Mouse (Mus musculus) hindbrain, embryonic 10.5 days (tissue): Measurements from ENCODE around the gene Tnnt1. TPM values are rescaled to one million over a fixed set of nuclear protein-coding genes. Genes with fewer than 3 reads are reported as not detected.
"Not testable (repeated sequence)": the region's sequence is repeated elsewhere in the genome, so short reads cannot be mapped to it uniquely, and the experiment has no call there.

Source experiments
- DNase-seq: peaks from one replicate; pipeline ENCODE4 v3.0.0-alpha.2; 2017; ENCODE audit warnings: low spot score
- H3K27ac ChIP-seq: fragments of 300-500 bp; sonication (generic); 2 replicates; pipeline ENCODE4 v1.5.1; 2016; ENCODE audit warnings: mild to moderate bottlenecking, moderate library complexity
- H3K27me3 ChIP-seq: fragments of 300-500 bp; sonication (generic); 2 replicates; pipeline ENCODE4 v1.6.1; 2016; ENCODE audit warnings: mild to moderate bottlenecking; ENCODE audit not compliant: poor library complexity, insufficient read depth, severe bottlenecking
- H3K36me3 ChIP-seq: fragments of 300-500 bp; sonication (generic); 2 replicates; pipeline ENCODE4 v1.6.1; 2016; ENCODE audit warnings: mild to moderate bottlenecking, moderate library complexity
- H3K4me1 ChIP-seq: fragments of 300-500 bp; sonication (generic); replicated peaks from 2 replicates; pipeline ENCODE4 v1.6.1; 2016; ENCODE audit warnings: mild to moderate bottlenecking
- H3K4me3 ChIP-seq: fragments of 300-500 bp; sonication (generic); 2 replicates; pipeline ENCODE4 v1.5.1; 2016; ENCODE audit warnings: mild to moderate bottlenecking, moderate library complexity
- H3K9me3 ChIP-seq: fragments of 300-500 bp; sonication (generic); 2 replicates; pipeline ENCODE4 v1.6.1; 2016; ENCODE audit warnings: mild to moderate bottlenecking, moderate library complexity
- WGBS: fragments of 180-500 bp; shearing (Covaris S2); methylation state at CpG from one replicate; pipeline ENCODE4 v1.1.7; 2016; 5-methylcytosine and 5-hydroxymethylcytosine counted together
- polyA plus RNA-seq: library from polyadenylated mRNA; unstranded; fragments of >200 nt; fragmentation: Nextera tagmentation; extraction: Ambion mirVana; gene quantifications from 2 replicates; pipeline ENCODE4 v1.2.1, GENCODE M21; 2016

Gene Tnnt1
- polyA plus RNA-seq, 1 experiment from 2014 or later: 6.2 TPM

GRCm38 (mm10) chr7:4532005-4532729 is 16.0 kb upstream of the Tnnt1 start, which contains the start of gene Dnaaf3:
Dnaaf3 (minus strand) TSS chr7:4532453.
- Histone ChIP-seq H3K9me3 (no peaks in the 10 kb centered on the region), H3K27me3 (peaks cover 36% of the 10 kb centered on the region), H3K4me1 (peaks cover 23% of the 10 kb centered on the region), H3K36me3 (no peaks in the 10 kb centered on the region), H3K4me3 (peak within 1 kb of the TSS; percentile 59), H3K27ac (peak within 1 kb of the TSS; percentile 67)
- WGBS: 3% methylated on average over 28 of the region's 28 CpGs
- DNase-seq: peak; percentile 89

- WGBS: 47% methylated on average over 8 of the region's 8 CpGs
- not testable (repeated sequence) for H3K27ac ChIP-seq, H3K36me3 ChIP-seq, H3K9me3 ChIP-seq, DNase-seq, H3K4me3 ChIP-seq
- Histone ChIP-seq H3K27me3 (peaks cover 41% of the 10 kb centered on the region), H3K4me1 (peaks cover 38% of the 10 kb centered on the region)
Observed at GRCm38 (mm10) chr7:4530166-4530565, 14.0 kb upstream of the Tnnt1 start.

- Histone ChIP-seq H3K4me3 (peak overlapping the region; percentile 50), H3K27ac (peak overlapping the region; percentile 85; the same call in 1 of the 2 replicates), H3K9me3 (no peaks in the 10 kb centered on the region), H3K27me3 (peaks cover 42% of the 10 kb centered on the region), H3K36me3 (no peaks in the 10 kb centered on the region), H3K4me1 (peaks cover 33% of the 10 kb centered on the region)
- no peak for DNase-seq
- 46% methylated on average over 18 of the region's 18 CpGs for WGBS
Observed at GRCm38 (mm10) chr7:4527302-4527689, 11.1 kb upstream of the Tnnt1 start.

GRCm38 (mm10) chr7:4526341-4527301 is 10.4 kb upstream of the Tnnt1 start:
- WGBS: 20% methylated on average over 40 of the region's 40 CpGs
- Histone ChIP-seq H3K27ac (peak overlapping the region; percentile 85), H3K4me1 (peaks cover 27% of the 10 kb centered on the region), H3K27me3 (peaks cover 48% of the 10 kb centered on the region), H3K36me3 (no peaks in the 10 kb centered on the region), H3K4me3 (peak overlapping the region; percentile 50), H3K9me3 (no peaks in the 10 kb centered on the region)
- peak; percentile 92 for DNase-seq

- peak; percentile 71 for DNase-seq
- 73% methylated on average over 15 of the region's 15 CpGs for WGBS
- not testable (repeated sequence) for H3K27ac ChIP-seq, H3K36me3 ChIP-seq, H3K4me3 ChIP-seq, H3K9me3 ChIP-seq
- peaks cover 52% of the 10 kb centered on the region for H3K27me3 ChIP-seq
- peaks cover 37% of the 10 kb centered on the region for H3K4me1 ChIP-seq
Observed at GRCm38 (mm10) chr7:4524212-4524922, 8.2 kb upstream of the Tnnt1 start, which contains the start of gene Tnni3. Tnni3 (minus strand) TSS chr7:4524229.

- H3K9me3 ChIP-seq: no peaks in the 10 kb centered on the region
Observed at GRCm38 (mm10) chr7:4523205-4524130, 7.3 kb upstream of the Tnnt1 start.

GRCm38 (mm10) chr7:4522292-4522691 is 6.1 kb upstream of the Tnnt1 start:
- no peaks in the 10 kb centered on the region for H3K9me3 ChIP-seq
- H3K27ac ChIP-seq: no peak overlapping the region
- 81% methylated on average over 6 of the region's 6 CpGs for WGBS
- H3K36me3 ChIP-seq: no peaks in the 10 kb centered on the region
- no peak for DNase-seq
- H3K27me3 ChIP-seq: peaks cover 34% of the 10 kb centered on the region
- peaks cover 31% of the 10 kb centered on the region for H3K4me1 ChIP-seq
- no peak overlapping the region for H3K4me3 ChIP-seq

More at GRCm38 (mm10) chr7:4523205-4524130, 7.3 kb upstream of the Tnnt1 start:
- Histone ChIP-seq H3K4me1 (peaks cover 37% of the 10 kb centered on the region), H3K27me3 (peaks cover 46% of the 10 kb centered on the region), H3K27ac (no peak overlapping the region), H3K36me3 (no peaks in the 10 kb centered on the region), H3K4me3 (no peak overlapping the region)
- WGBS: 90% methylated on average over 33 of the region's 33 CpGs
- no peak for DNase-seq

- Histone ChIP-seq H3K4me3 (peak overlapping the region; percentile 41), H3K9me3 (no peaks in the 10 kb centered on the region), H3K4me1 (peaks cover 26% of the 10 kb centered on the region), H3K27ac (no peak overlapping the region), H3K27me3 (peaks cover 27% of the 10 kb centered on the region), H3K36me3 (no peaks in the 10 kb centered on the region)
- WGBS: 33% methylated on average over 32 of the region's 32 CpGs
- DNase-seq: no peak
Observed at GRCm38 (mm10) chr7:4521231-4522003, 5.2 kb upstream of the Tnnt1 start.

GRCm38 (mm10) chr7:4518487-4518886 is 2.3 kb upstream of the Tnnt1 start:
- DNase-seq: no peak
- Histone ChIP-seq H3K9me3 (no peaks in the 10 kb centered on the region), H3K36me3 (no peaks in the 10 kb centered on the region), H3K4me3 (no peak overlapping the region), H3K4me1 (peaks cover 35% of the 10 kb centered on the region), H3K27ac (no peak overlapping the region), H3K27me3 (peaks cover 27% of the 10 kb centered on the region)
- WGBS: 90% methylated on average over 1 of the region's 1 CpGs

- Histone ChIP-seq H3K4me1 (peaks cover 26% of the 10 kb centered on the region), H3K9me3 (no peaks in the 10 kb centered on the region), H3K27ac (peak overlapping the region; percentile 62), H3K4me3 (no peak overlapping the region), H3K36me3 (no peaks in the 10 kb centered on the region), H3K27me3 (peaks cover 16% of the 10 kb centered on the region)
- DNase-seq: no peak
- WGBS: 67% methylated on average over 6 of the region's 6 CpGs
Observed at GRCm38 (mm10) chr7:4515853-4516252, 329 bp downstream of the Tnnt1 start.
